In genomic region chr3:138114106-138114505, GRCm38 (mm10) we compare ENCODE assay signal across 32 mouse cellular contexts. TPM values are rescaled to one million over a fixed set of nuclear protein-coding genes. Genes with fewer than 3 reads are reported as not detected.
DNase-seq lines count a peak whose midpoint lies in the region; ATAC-seq and TF ChIP-seq lines count a peak whose summit lies in the region.
"Had no signal": no experiment of that assay in that cellular context is flagged by ENCODE, and none has a peak within 500 bp of the region (broad histone marks: within the 10 kb centered on the region; RNA-seq: fewer than 3 reads in every experiment).

No protein-coding gene starts in this region.

- no peaks in the 10 kb centered on the region for H3K36me3 ChIP-seq in forebrain, embryonic 15.5 days
- no peaks in the 10 kb centered on the region for H3K36me3 ChIP-seq in forebrain, embryonic 11.5 days (ENCODE audit: control insufficient read depth, insufficient read depth, low read length)
- H3K36me3 ChIP-seq in E14TG2a.4 (ENCODE audit: insufficient read depth, low read length) (no peaks in the 10 kb centered on the region), ES-Bruce4 (ENCODE audit: control insufficient read depth, insufficient read depth, low read length, poor library complexity, severe bottlenecking) (no peaks in the 10 kb centered on the region)
- H3K36me3 ChIP-seq: embryonic facial prominence, embryonic 13.5 days; hindbrain, embryonic 13.5 days; kidney, embryonic 15.5 days; limb, embryonic 13.5 days; lung, embryonic 15.5 days; midbrain, embryonic 10.5 days; midbrain, embryonic 15.5 days; neural tube, embryonic 15.5 days had no signal

- DNase-seq in forebrain, embryonic 11.5 days (ENCODE audit: low spot score): no peak
- peak; percentile 14 for DNase-seq in adrenal gland, postnatal 25 days
- DNase-seq in urinary bladder, postnatal 10 days (ENCODE audit: low spot score): no peak
- DNase-seq in thymus, postnatal 4 days: no peak
- DNase-seq: B cell, adult 2 months; cerebellum, adult 11-12 months; cerebellum, adult 9-11 months; gastrocnemius, postnatal 36 days; heart, adult 18-20 months; heart, postnatal 4 days; kidney, adult 18-20 months; kidney, postnatal 36 days; retina, postnatal 1 day; spleen, adult 18-20 months had no signal

- no peak overlapping the region for H3K9ac ChIP-seq in forebrain, embryonic 15.5 days (replicated peaks)
- no peak overlapping the region for H3K9ac ChIP-seq in forebrain, embryonic 11.5 days (ENCODE audit: low read length)
- H3K9ac ChIP-seq in ES-Bruce4 (ENCODE audit: low read depth, poor library complexity, severe bottlenecking): no peak overlapping the region
- H3K9ac ChIP-seq: embryonic facial prominence, embryonic 13.5 days; forebrain, embryonic 13.5 days; hindbrain, embryonic 13.5 days; kidney, embryonic 15.5 days; limb, embryonic 13.5 days; lung, embryonic 15.5 days; midbrain, embryonic 15.5 days; neural tube, embryonic 15.5 days had no signal

- 0 out of 2 replicates have a peak, but pooled peaks have one; percentile 35 for ATAC-seq in forebrain, embryonic 15.5 days (replicated peaks)
- ATAC-seq in forebrain, embryonic 11.5 days (replicated peaks; ENCODE audit: low FRiP score): no peak
- ATAC-seq: forebrain, embryonic 13.5 days; midbrain, embryonic 15.5 days had no signal

- H3K27me3 ChIP-seq in forebrain, embryonic 15.5 days: no peaks in the 10 kb centered on the region
- H3K27me3 ChIP-seq in forebrain, embryonic 11.5 days (ENCODE audit: control insufficient read depth, insufficient read depth, low read length): no peaks in the 10 kb centered on the region
- H3K27me3 ChIP-seq in E14TG2a.4 (ENCODE audit: insufficient read depth, low read length) (peaks cover 17% of the 10 kb centered on the region), ES-Bruce4 (ENCODE audit: control insufficient read depth, insufficient read depth, low read length, poor library complexity, severe bottlenecking) (no peaks in the 10 kb centered on the region)
- H3K27me3 ChIP-seq: embryonic facial prominence, embryonic 13.5 days; forebrain, embryonic 13.5 days; hindbrain, embryonic 13.5 days; kidney, embryonic 15.5 days; limb, embryonic 13.5 days; lung, embryonic 15.5 days; midbrain, embryonic 15.5 days; neural tube, embryonic 15.5 days had no signal

- no peak overlapping the region for H3K4me3 ChIP-seq in forebrain, embryonic 15.5 days
- H3K4me3 ChIP-seq in forebrain, embryonic 11.5 days (ENCODE audit: low read depth, low read length): no peak overlapping the region
- H3K4me3 ChIP-seq in E14TG2a.4 (replicated peaks; ENCODE audit: low read length) (peak overlapping the region; percentile 60), ES-Bruce4 (ENCODE audit: low read depth, low read length) (peak overlapping the region; percentile 22)
- H3K4me3 ChIP-seq: embryonic facial prominence, embryonic 13.5 days; forebrain, embryonic 13.5 days; hindbrain, embryonic 13.5 days; kidney, embryonic 15.5 days; layer of hippocampus, adult 2 months; limb, embryonic 13.5 days; lung, embryonic 15.5 days; midbrain, embryonic 10.5 days; midbrain, embryonic 15.5 days; neural tube, embryonic 15.5 days had no signal

- no peak overlapping the region for H3K4me2 ChIP-seq in forebrain, embryonic 15.5 days (replicated peaks)
- H3K4me2 ChIP-seq in forebrain, embryonic 11.5 days (ENCODE audit: low read depth, low read length, severe bottlenecking): no peak overlapping the region
- H3K4me2 ChIP-seq: embryonic facial prominence, embryonic 13.5 days; forebrain, embryonic 13.5 days; heart, embryonic 11.5 days; hindbrain, embryonic 13.5 days; kidney, embryonic 15.5 days; limb, embryonic 13.5 days; liver, embryonic 11.5 days; lung, embryonic 15.5 days; midbrain, embryonic 15.5 days; neural tube, embryonic 15.5 days had no signal

- TF ChIP-seq POLR2A in ES-Bruce4 (IDR thresholded peaks at IDR 0.05; ENCODE audit: insufficient read depth, low read length): no peak

- no peak for TF ChIP-seq EP300 in ES-Bruce4 (IDR thresholded peaks at IDR 0.05; ENCODE audit: insufficient read depth, low read depth, low read length)

- no peaks in the 10 kb centered on the region for H3K9me3 ChIP-seq in forebrain, embryonic 15.5 days
- H3K9me3 ChIP-seq in forebrain, embryonic 11.5 days (ENCODE audit: control insufficient read depth, low read length): no peaks in the 10 kb centered on the region
- H3K9me3 ChIP-seq in E14TG2a.4 (ENCODE audit: low read length) (no peaks in the 10 kb centered on the region), ES-Bruce4 (replicated peaks; ENCODE audit: control insufficient read depth, insufficient read depth, low read length, poor library complexity, severe bottlenecking) (no peaks in the 10 kb centered on the region)
- H3K9me3 ChIP-seq: embryonic facial prominence, embryonic 13.5 days; forebrain, embryonic 13.5 days; hindbrain, embryonic 13.5 days; kidney, embryonic 15.5 days; limb, embryonic 13.5 days; lung, embryonic 15.5 days; midbrain, embryonic 10.5 days; midbrain, embryonic 15.5 days; neural tube, embryonic 15.5 days had no signal

- TF ChIP-seq CTCF in E14TG2a.4 (conservative IDR thresholded peaks at IDR 0.05; ENCODE audit: low read length) (no peak), ES-Bruce4 (IDR thresholded peaks at IDR 0.05; ENCODE audit: low read depth, low read length) (no peak)

- H3K4me1 ChIP-seq in forebrain, embryonic 15.5 days: no peaks in the 10 kb centered on the region
- no peaks in the 10 kb centered on the region for H3K4me1 ChIP-seq in forebrain, embryonic 11.5 days (replicated peaks; ENCODE audit: control insufficient read depth, insufficient read depth, low read length)
- H3K4me1 ChIP-seq in E14TG2a.4 (replicated peaks; ENCODE audit: low read depth, low read length): peaks cover 13% of the 10 kb centered on the region; the same call in 1 of the 2 replicates
- H3K4me1 ChIP-seq in ES-Bruce4 (ENCODE audit: control insufficient read depth, insufficient read depth, low read length): no peaks in the 10 kb centered on the region
- H3K4me1 ChIP-seq: embryonic facial prominence, embryonic 13.5 days; forebrain, embryonic 13.5 days; hindbrain, embryonic 13.5 days; lung, embryonic 15.5 days; midbrain, embryonic 10.5 days; midbrain, embryonic 15.5 days; neural tube, embryonic 15.5 days had no signal

- no peak overlapping the region for H3K27ac ChIP-seq in forebrain, embryonic 15.5 days (replicated peaks)
- no peak overlapping the region for H3K27ac ChIP-seq in forebrain, embryonic 11.5 days (ENCODE audit: low read depth, low read length)
- no peak overlapping the region for H3K27ac ChIP-seq in ES-Bruce4 (ENCODE audit: insufficient read depth, low read length)
- H3K27ac ChIP-seq: embryonic facial prominence, embryonic 13.5 days; forebrain, embryonic 13.5 days; hindbrain, embryonic 13.5 days; kidney, embryonic 15.5 days; layer of hippocampus, adult 2 months; limb, embryonic 13.5 days; lung, embryonic 15.5 days; midbrain, embryonic 10.5 days; midbrain, embryonic 15.5 days; neural tube, embryonic 15.5 days; stomach, postnatal 0 days had no signal

- WGBS in forebrain, embryonic 15.5 days: 88% methylated on average over 17 of the region's 17 CpGs
- 91% methylated on average over 17 of the region's 17 CpGs for whole genome bisulfite sequencing in forebrain, embryonic 11.5 days

RNA-seq across cellular contexts. Expression of gene Trmt10a, which starts 29.1 kb away (rescaled TPM):
- polyA plus RNA-seq in forebrain, embryonic 15.5 days (2015; fragmentation: Nextera tagmentation; extraction: Ambion mirVana): 7.0 and 7.5 TPM in 2 replicates
- polyA plus RNA-seq in forebrain, embryonic 11.5 days (2014; fragmentation: Nextera tagmentation; extraction: Ambion mirVana): 15.1 and 16.2 TPM in 2 replicates
- 27.6 and 29.1 TPM in 2 replicates for polyA plus RNA-seq in ES-Bruce4 (2011; ENCODE audit: insufficient read depth, insufficient read length, low read depth, missing spikeins)
- total RNA-seq in adrenal gland, postnatal 25 days (2021): 10.1 and 11.8 TPM in 2 replicates

RNA-seq across cellular contexts. Expression of gene Mttp, which starts 30.7 kb away (rescaled TPM):
- 8.6 and 8.7 TPM in 2 replicates for polyA plus RNA-seq in forebrain, embryonic 15.5 days (2015; fragmentation: Nextera tagmentation; extraction: Ambion mirVana)
- polyA plus RNA-seq in forebrain, embryonic 11.5 days (2014; fragmentation: Nextera tagmentation; extraction: Ambion mirVana): 11.4 and 12.5 TPM in 2 replicates
- polyA plus RNA-seq in ES-Bruce4 (2011; ENCODE audit: insufficient read depth, insufficient read length, low read depth, missing spikeins): 5.3 and 6.2 TPM in 2 replicates
- 13.7 and 14.4 TPM in 2 replicates for total RNA-seq in adrenal gland, postnatal 25 days (2021)

RNA-seq across cellular contexts. Expression of gene Gm5105, which starts 46.9 kb away (rescaled TPM):
- 0.15 TPM in 1 of 2 replicates, not detected in the other for polyA plus RNA-seq in forebrain, embryonic 15.5 days (2015; fragmentation: Nextera tagmentation; extraction: Ambion mirVana)
- not detected in 2 replicates for polyA plus RNA-seq in forebrain, embryonic 11.5 days (2014; fragmentation: Nextera tagmentation; extraction: Ambion mirVana)
- polyA plus RNA-seq in ES-Bruce4 (2011; ENCODE audit: insufficient read depth, insufficient read length, low read depth, missing spikeins): not detected in 2 replicates
- not detected in 2 replicates for total RNA-seq in adrenal gland, postnatal 25 days (2021)
- total RNA-seq: megakaryocyte progenitor cell, adult 5-6 weeks had no signal
- polyA plus RNA-seq: embryonic facial prominence, embryonic 13.5 days; forebrain, embryonic 13.5 days; heart, embryonic 11.5 days; kidney, embryonic 15.5 days; liver, embryonic 11.5 days; liver, embryonic 16.5 days; midbrain, embryonic 10.5 days; stomach, postnatal 0 days had no signal

RNA-seq across cellular contexts. Expression of gene 1110002E22Rik, which starts 49.3 kb away (rescaled TPM):
- 0.14 and 0.22 TPM in 2 replicates for polyA plus RNA-seq in forebrain, embryonic 15.5 days (2015; fragmentation: Nextera tagmentation; extraction: Ambion mirVana)
- 0.09 TPM in 1 of 2 replicates, not detected in the other for polyA plus RNA-seq in forebrain, embryonic 11.5 days (2014; fragmentation: Nextera tagmentation; extraction: Ambion mirVana)
- not detected in 2 replicates for polyA plus RNA-seq in ES-Bruce4 (2011; ENCODE audit: insufficient read depth, insufficient read length, low read depth, missing spikeins)
- total RNA-seq in adrenal gland, postnatal 25 days (2021): 0.09 and 0.10 TPM in 2 replicates
- total RNA-seq: megakaryocyte progenitor cell, adult 5-6 weeks had no signal

Comparison
In these comparisons a context has a peak if more than half of its experiments do, and no peak if none do; other contexts are left out.
1. H3K4me3 ChIP-seq: peak in E14TG2a.4 (single experiment) and ES-Bruce4 (single experiment); none in forebrain, embryonic 15.5 days (single experiment) and forebrain, embryonic 11.5 days (single experiment).